Mouse (Mus musculus) G1E (cell line): Measurements from ENCODE around the gene Shank2. TPM values are rescaled to one million over a fixed set of nuclear protein-coding genes. Genes with fewer than 3 reads are reported as not detected.

Source experiments
- ATAC-seq: 2 replicates; pipeline ENCODE4 v1.8.0; 2016; ENCODE audit warnings: mild to moderate bottlenecking; ENCODE audit not compliant: insufficient number of reproducible peaks, poor library complexity, low FRiP score, severe bottlenecking; ENCODE audit errors: extremely low read depth
- DNase-seq: peaks from one replicate; pipeline ENCODE4 v3.0.0; 2012; ENCODE audit warnings: low spot score
- H3K27me3 ChIP-seq: 2 replicates; pipeline ENCODE4 v1.6.1; 2012; ENCODE audit warnings: mild to moderate bottlenecking, low read length, inconsistent platforms; ENCODE audit not compliant: insufficient read depth
- H3K36me3 ChIP-seq: replicated peaks from 2 replicates; pipeline ENCODE3; 2012; ENCODE audit warnings: mild to moderate bottlenecking, inconsistent platforms
- H3K4me1 ChIP-seq: 2 replicates; pipeline ENCODE4 v1.6.1; 2012; ENCODE audit warnings: low read depth, low read length, inconsistent platforms, mixed read lengths; ENCODE audit not compliant: insufficient read depth
- H3K4me3 ChIP-seq: 2 replicates; pipeline ENCODE4 v1.5.1; 2012; ENCODE audit warnings: low read depth, mild to moderate bottlenecking, inconsistent platforms, low read length, moderate library complexity, mixed read lengths
- H3K9me3 ChIP-seq: replicated peaks from 2 replicates; pipeline ENCODE4 v1.6.1; 2012; ENCODE audit warnings: inconsistent platforms
- CTCF ChIP-seq: IDR thresholded peaks from 2 replicates; pipeline ENCODE4 v1.5.1; 2012; ENCODE audit warnings: low read depth, low read length, inconsistent platforms, mixed read lengths
- GATA1 ChIP-seq: IDR thresholded peaks from 2 replicates; pipeline ENCODE4 v1.6.1; 2012; ENCODE audit warnings: borderline replicate concordance, low read length, inconsistent platforms, mixed read lengths
- GATA2 ChIP-seq: IDR thresholded peaks from 2 replicates; pipeline ENCODE4 v1.6.1; 2012; ENCODE audit warnings: low read depth, low read length, inconsistent platforms, borderline replicate concordance
- POLR2AphosphoS5 ChIP-seq: IDR thresholded peaks from 2 replicates; pipeline ENCODE4 v1.6.1; 2012; ENCODE audit warnings: low read depth, low read length, inconsistent platforms; ENCODE audit not compliant: insufficient replicate concordance
- TAL1 ChIP-seq: conservative IDR thresholded peaks from 2 replicates; pipeline ENCODE4 v1.6.1; 2012; ENCODE audit warnings: low read depth, low read length, inconsistent platforms, mixed read lengths
- polyA plus RNA-seq: library from polyadenylated mRNA; stranded (reverse); fragments of >175 nt; gene quantifications from 2 replicates; pipeline ENCODE4 v1.2.3, GENCODE M21; 2012
- total RNA-seq, 2 experiments: library from RNA; stranded (forward) in 1 of 2; stranded (reverse) in 1 of 2; fragments of 200-1000 nt in 1 of 2; fragments of >200 nt in 1 of 2; fragmentation: Nextera tagmentation in 1 of 2; gene quantifications; 2 replicates each; pipeline ENCODE4 v1.2.3; 2014 to 2017

The Shank2 gene
- total and polyA plus RNA-seq, 3 experiments, result 0.05 TPM; not detected in 2

DNA sequence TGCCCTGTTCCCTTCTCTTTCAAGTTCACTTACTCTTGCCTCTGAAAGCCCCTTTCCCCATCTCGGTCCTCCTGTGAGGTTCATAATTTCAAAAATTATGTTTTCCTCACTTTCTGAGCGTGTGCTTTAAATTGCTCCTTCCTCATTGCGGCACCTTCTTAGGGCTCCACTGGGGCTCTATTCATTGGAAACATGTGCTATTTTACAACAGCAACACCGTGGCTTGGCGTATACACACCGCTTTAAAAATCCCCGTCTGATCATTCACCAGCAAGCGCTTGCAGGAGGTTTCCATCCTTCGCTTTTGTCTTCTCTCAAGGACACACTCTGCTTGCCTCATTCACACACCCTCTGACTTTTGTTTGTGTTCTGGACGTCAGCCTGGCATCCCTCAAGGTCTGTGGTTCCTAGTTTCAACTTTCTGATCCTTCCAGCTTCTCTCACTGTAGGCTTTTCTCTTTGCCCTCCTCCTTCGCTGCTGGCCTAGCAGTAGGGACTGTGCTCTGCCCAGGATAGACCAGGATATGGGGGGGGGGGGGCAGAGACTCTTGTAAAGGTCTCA lies 186.2 kb downstream of the Shank2 start:
- H3K27me3 ChIP-seq, result peaks cover 19% of the 10 kb centered on the region
- no peaks in the 10 kb centered on the region for H3K9me3 ChIP-seq
- TF ChIP-seq GATA2 (no peak), TAL1 (no peak), POLR2AphosphoS5 (no peak), GATA1 (no peak), CTCF (no peak)
- no peaks in the 10 kb centered on the region for H3K36me3 ChIP-seq
- ATAC-seq (no peak), DNase-seq (no peak)
- no peak overlapping the region for H3K4me3 ChIP-seq
- no peaks in the 10 kb centered on the region for H3K4me1 ChIP-seq

DNA sequence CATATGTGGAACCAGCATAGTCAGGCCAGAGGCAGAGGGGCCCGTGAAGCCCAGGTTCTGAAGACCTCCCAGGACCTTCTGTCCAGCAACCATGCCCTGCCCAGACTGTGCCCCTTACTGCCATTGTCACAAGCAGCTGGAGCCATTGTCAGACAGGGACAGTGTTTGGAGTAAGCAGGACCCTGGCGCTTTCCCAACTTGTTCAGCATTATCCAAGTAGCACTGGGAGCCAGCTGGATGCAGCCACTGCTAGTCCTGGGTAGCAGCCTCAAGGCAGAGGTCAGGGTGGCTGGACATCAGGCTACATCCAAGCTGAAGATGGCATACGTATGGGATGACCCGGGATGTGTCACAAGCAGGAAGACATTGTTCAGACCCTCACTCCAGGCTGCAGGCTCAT lies 187.7 kb downstream of the Shank2 start:
- no peak for DNase-seq
- Histone ChIP-seq H3K9me3 (no peaks in the 10 kb centered on the region), H3K36me3 (no peaks in the 10 kb centered on the region), H3K4me1 (no peaks in the 10 kb centered on the region), H3K27me3 (peaks cover 19% of the 10 kb centered on the region), H3K4me3 (no peak overlapping the region)
- TF ChIP-seq GATA2 (no peak), POLR2AphosphoS5 (no peak), CTCF (no peak), TAL1 (no peak), GATA1 (no peak)
- ATAC-seq, result no peak

DNA sequence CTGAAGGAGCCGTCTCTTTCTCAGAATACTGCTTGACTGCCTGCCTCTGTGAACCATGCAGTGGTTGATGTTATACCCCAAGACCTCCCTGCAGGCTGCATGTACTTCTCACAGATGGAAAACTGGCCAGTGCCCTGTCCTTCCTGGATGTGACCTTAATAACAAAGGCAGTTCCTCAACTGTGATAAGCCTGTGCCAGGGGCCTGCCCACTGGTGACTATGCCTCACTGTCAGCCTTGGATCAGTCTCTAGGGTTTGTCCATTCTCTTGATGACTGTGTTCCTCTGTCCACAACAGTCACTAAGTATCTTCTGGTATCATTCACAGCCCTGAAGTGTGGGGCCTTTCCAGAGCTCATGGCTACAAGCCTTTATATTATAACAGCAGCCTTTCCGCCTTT lies 196.8 kb downstream of the Shank2 start:
- no peak for TF ChIP-seq GATA2
- no peak for TF ChIP-seq TAL1
- no peak for TF ChIP-seq CTCF
- TF ChIP-seq POLR2AphosphoS5, result no peak
- no peak for TF ChIP-seq GATA1
- no peak for ATAC-seq
- Histone ChIP-seq H3K9me3 (no peaks in the 10 kb centered on the region), H3K4me3 (no peak overlapping the region), H3K27me3 (peaks cover 9% of the 10 kb centered on the region), H3K36me3 (no peaks in the 10 kb centered on the region), H3K4me1 (no peaks in the 10 kb centered on the region)
- DNase-seq, result no peak

DNA sequence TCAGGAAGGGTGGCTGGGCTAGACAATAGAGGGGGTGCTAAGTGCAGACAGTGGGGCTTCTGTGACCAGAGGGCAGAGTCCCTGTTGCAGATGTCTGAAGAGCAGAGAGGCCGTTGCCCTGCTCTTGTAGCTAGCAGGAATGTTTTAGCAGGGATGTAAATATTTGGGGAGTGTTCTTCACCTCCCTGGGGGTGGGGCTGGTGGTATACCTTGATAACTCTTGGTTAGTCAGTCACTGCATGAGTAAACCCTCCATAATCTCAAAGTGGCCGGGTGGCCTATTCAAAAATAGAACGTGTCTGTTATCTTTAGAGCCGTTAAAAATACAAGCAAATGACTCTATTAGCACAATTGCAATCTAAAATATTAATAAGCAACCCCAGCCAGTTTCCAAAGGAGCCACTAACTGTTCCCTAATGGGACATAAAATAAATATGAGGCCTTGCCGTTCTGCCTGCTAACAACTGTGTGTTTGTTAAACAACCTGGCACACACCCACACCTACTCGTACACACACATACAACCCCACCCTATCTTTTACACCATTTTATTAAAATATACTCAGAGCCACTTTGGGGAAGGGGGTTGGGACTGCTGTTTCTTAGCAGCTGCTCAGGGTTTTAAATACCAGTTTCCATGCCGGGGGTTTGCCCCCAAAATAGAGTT lies 200.4 kb downstream of the Shank2 start:
- ATAC-seq (no peak), DNase-seq (no peak)
- H3K27me3 ChIP-seq, result peaks cover 5% of the 10 kb centered on the region

DNA sequence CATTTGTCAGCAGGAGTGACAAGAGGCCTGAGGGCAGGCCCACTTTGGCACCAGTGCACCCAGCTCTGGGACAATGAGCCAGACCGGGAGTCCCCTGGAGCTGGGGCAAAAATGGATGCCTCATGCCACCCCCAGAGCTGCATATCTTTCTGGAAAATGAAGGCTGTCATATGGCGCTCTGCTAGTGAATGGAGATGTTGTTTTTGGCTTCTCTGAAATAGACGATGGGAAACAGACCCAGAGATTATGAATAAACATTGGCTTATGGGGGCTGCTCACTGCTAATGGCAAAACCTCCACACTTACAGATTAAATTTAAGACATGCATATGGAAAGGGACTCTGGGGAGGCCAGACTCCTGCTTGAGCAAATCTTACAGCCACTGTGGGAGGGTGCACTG lies 202.6 kb downstream of the Shank2 start:
- Histone ChIP-seq H3K4me1 (no peaks in the 10 kb centered on the region), H3K9me3 (no peaks in the 10 kb centered on the region), H3K36me3 (no peaks in the 10 kb centered on the region), H3K4me3 (no peak overlapping the region), H3K27me3 (peaks cover 5% of the 10 kb centered on the region)
- TF ChIP-seq CTCF, result no peak
- TF ChIP-seq GATA1, result no peak
- no peak for TF ChIP-seq POLR2AphosphoS5
- no peak for TF ChIP-seq TAL1
- no peak for TF ChIP-seq GATA2
- DNase-seq (no peak), ATAC-seq (no peak)

More for the DNA sequence above, 200.4 kb downstream of the Shank2 start:
- H3K4me1 ChIP-seq, result no peaks in the 10 kb centered on the region
- H3K4me3 ChIP-seq, result no peak overlapping the region
- no peaks in the 10 kb centered on the region for H3K36me3 ChIP-seq
- TF ChIP-seq TAL1, result no peak
- no peak for TF ChIP-seq CTCF
- TF ChIP-seq GATA2, result no peak
- no peak for TF ChIP-seq POLR2AphosphoS5
- no peaks in the 10 kb centered on the region for H3K9me3 ChIP-seq

DNA sequence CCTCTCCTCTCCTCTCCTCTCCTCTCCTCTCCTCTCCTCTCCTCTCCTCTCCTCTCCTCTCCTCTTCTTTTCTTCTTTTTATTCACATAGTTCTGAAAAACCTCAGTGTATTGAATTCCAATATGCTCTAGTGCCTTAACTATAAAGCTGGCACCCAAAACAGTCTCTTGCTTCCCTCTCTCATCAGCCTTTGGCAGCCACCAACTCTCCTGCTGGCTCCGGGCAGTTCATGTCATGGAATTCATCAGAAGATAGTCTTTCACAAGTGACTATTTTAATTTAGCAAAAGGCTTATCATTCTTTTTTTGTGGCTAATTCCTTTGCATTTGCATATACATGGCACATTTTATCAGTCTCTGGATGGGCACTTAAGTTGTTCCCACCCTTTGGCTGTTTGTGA lies 203.4 kb downstream of the Shank2 start:
- Histone ChIP-seq H3K36me3 (no peaks in the 10 kb centered on the region), H3K9me3 (no peaks in the 10 kb centered on the region), H3K4me1 (no peaks in the 10 kb centered on the region), H3K27me3 (peaks cover 5% of the 10 kb centered on the region), H3K4me3 (no peak overlapping the region)
- TF ChIP-seq TAL1 (no peak), GATA2 (no peak), GATA1 (no peak), CTCF (no peak), POLR2AphosphoS5 (no peak)
- no peak for DNase-seq
- ATAC-seq, result no peak

DNA sequence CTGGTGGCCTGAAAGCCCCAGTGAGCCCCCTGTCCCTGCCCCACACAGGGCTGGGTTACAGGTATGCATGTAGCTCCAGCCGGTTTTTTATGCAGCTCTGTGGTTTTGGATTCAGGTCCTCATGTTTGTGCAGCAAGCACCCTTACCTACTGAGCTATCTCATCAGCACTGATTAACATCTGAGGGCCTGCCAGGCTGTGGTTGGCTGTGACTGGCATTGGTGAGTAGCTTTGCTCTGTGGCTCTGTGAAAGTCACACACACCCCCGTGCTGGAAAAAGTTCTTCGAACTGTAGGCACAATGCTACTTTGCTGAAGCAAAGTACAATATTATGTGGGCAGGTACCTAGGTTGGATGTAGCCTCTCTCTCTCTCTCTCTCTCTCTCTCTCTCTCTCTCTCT lies 204.1 kb downstream of the Shank2 start:
- DNase-seq, result no peak
- ATAC-seq, result no peak
- H3K27me3 ChIP-seq, result peaks cover 5% of the 10 kb centered on the region
- no peaks in the 10 kb centered on the region for H3K36me3 ChIP-seq
- no peaks in the 10 kb centered on the region for H3K9me3 ChIP-seq
- H3K4me3 ChIP-seq, result no peak overlapping the region
- no peaks in the 10 kb centered on the region for H3K4me1 ChIP-seq
- TF ChIP-seq CTCF (no peak), TAL1 (no peak), POLR2AphosphoS5 (no peak), GATA1 (no peak), GATA2 (no peak)
